Mouse (Mus musculus): ENCODE data around the gene Acss2.

The Acss2 gene

DNA sequence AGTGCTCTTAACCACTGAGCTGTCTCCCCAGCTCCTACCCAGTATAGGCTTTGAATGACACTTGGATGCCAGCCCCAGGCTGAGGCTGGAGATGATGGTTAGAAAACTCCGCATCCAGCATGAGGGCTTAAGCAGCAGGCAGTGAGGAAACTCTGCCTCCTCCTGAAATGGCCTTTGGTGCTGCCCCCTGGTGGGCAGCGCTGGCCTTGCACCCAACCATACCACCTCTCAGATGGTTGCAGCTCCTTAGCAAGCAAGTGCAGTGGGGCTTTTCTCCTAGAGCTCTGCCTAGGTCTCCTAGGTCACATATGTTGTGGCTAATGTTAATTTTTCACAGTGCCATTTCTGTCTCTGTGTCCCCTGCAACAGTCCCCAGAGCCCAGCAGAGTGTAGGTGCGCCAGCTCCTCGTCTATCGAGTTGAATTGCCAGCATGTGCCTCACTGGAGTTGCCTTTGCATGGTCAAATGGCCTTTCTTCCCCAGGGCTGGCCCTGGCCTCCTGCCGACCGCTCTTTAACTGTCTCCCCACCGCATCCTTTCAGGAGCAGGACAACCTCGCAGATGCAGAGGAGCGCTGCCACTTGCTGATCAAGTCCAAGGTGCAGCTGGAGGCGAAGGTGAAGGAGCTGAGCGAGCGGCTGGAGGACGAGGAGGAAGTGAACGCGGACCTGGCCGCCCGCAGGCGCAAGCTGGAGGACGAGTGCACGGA is 109.4 kb downstream of the Acss2 start:
- CTCF ChIA-PET = interaction anchor here (0.5 to 0.6 kb wide), 2 partner anchors 698 to 799 kb away, joined by 3 read pairs; no protein-coding TSS in a partner anchor

DNA sequence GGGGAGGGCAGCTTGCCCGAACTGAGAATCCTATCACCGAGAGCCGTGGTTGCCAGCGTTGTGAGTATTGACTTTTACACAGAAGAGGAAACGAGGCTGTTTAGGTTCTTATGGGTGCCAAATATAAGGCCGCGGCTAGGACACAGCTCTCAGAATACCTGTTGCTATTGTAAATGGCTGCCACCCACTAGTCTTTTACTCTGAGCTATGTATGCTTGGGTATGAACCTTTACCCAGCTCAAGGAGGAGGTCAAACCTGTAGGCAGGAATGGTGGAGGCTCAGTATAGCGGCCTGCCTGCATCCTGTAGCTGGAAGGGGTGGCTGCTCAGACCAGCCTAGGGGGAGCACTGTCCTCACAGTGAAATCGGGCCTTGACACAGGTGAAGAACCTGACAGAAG is 110.4 kb downstream of the Acss2 start:
- CTCF ChIA-PET = no interaction called here

DNA sequence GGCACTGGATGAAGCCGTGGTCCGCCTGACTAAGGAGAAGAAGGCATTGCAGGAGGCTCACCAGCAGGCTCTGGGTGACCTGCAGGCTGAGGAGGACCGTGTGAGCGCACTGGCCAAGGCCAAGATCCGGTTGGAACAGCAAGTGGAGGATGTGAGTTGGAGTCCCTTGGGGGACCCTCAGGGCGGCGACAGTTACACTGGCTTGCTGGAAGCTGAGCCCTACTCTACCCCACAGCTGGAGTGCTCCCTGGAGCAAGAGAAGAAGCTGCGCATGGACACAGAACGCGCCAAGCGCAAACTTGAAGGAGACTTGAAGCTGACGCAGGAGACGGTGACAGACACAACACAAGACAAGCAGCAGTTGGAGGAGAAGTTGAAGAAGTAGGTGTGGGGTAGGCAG is 110.8 kb downstream of the Acss2 start:
- CTCF ChIA-PET = no interaction called here

DNA sequence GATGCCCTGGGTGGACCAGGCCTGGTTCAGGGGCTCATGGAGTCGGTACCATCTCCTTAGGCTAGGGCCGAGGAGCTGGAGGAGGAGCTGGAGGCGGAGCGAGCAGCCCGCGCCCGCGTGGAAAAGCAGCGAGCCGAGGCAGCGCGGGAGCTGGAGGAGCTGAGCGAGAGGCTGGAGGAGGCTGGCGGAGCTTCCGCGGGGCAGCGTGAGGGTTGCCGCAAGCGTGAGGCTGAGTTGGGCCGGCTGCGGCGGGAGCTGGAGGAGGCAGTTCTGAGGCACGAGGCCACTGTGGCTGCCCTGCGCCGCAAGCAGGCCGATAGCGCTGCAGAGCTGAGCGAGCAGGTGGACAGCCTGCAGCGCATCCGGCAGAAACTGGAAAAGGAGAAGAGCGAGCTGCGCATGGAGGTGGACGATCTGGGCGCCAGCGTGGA is 111.5 kb downstream of the Acss2 start:
- CTCF ChIA-PET = no interaction called here

DNA sequence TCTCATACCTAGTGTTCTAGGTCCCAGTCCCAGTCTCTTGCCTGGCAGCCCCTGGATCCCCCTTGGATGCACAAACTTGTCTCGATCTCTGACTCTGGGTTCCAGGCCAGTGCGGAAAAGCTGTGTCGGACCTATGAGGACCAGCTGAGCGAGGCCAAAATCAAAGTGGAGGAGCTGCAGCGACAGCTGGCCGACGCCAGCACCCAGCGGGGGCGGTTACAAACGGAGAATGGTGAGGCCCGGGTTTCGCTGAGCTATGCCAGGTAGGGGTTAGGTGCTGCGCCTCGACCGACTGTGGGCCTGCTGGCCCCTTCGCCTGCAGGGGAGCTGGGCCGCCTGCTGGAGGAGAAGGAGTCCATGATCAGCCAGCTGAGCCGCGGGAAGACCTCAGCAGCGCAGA is 112.4 kb downstream of the Acss2 start:
- CTCF ChIA-PET = no interaction called here

DNA sequence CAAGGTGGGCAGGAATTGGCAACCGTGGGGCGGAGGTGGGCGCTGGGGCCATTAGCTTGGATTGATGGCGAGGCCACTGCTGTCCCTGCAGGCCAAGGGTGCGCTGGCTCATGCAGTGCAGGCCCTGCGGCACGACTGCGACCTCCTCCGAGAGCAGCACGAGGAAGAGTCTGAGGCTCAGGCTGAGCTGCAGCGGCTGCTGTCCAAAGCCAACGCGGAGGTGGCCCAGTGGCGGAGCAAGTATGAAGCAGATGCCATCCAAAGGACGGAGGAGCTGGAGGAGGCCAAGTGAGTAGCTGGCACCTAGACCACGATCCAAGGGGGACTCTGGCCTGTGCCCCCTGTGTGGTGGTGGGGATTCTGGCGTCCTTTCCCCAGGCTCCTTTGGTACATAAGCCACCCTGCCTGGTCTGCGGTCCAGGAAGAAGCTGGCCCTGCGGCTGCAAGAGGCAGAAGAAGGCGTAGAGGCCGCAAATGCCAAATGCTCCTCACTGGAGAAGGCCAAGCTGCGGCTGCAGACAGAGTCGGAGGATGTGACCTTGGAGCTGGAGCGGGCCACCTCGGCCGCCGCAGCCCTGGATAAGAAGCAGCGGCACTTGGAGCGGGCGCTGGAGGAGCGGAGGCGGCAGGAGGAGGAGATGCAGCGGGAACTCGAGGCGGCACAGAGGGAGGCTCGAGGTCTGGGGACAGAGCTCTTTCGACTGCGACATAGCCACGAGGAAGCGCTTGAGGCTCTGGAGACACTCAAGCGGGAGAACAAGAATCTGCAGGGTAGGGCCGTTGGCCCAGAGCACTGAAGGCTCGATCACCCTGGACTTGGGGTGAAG is 113.1 kb downstream of the Acss2 start:
- CTCF ChIA-PET = no interaction called here

DNA sequence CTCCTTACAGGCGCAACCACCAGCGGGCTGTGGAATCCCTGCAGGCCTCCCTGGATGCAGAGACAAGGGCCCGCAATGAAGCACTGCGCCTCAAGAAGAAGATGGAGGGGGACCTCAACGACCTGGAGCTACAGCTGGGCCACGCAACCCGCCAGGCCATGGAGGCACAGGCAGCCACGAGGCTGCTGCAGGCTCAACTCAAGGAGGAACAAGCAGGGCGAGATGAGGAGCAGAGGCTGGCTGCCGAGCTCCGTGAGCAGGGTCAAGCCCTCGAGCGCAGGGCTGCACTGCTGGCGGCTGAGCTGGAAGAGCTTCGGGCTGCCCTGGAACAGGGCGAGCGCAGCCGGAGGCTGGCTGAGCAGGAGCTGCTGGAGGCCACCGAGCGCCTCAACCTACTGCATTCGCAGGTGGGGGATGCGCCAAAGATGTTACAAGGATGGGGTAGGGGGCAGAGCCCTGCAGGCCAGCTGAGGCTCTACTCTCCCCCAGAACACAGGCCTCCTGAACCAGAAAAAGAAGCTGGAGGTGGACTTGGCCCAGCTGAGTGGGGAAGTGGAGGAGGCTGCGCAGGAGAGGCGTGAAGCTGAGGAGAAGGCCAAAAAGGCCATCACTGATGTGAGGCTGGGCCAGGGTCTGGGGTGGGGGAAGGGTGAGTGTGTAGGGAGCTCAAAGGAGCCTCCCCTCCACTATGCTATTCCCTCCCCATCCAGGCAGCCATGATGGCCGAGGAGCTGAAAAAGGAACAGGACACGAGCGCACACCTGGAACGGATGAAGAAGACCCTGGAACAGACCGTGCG is 114.6 kb downstream of the Acss2 start:
- CTCF ChIA-PET = interaction anchor here (0.6 kb wide), 1 partner anchor 133 kb away, joined by 3 read pairs; no protein-coding TSS in a partner anchor

DNA sequence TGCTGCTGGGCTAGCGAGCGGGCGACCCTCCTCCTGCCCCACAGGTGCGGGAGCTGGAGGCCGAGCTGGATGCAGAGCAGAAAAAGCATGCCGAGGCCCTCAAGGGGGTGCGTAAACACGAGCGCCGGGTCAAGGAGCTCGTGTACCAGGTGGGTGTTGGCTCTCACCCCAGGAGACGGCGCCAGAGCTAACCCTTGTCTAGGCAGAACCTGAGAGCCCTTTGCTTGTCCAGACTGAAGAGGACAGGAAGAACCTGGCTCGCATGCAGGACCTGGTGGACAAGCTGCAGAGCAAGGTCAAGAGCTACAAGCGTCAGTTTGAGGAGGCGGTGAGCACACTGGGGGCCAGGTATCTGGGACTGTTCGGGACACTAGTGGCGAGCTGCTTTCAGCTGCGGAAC is 115.4 kb downstream of the Acss2 start:
- CTCF ChIA-PET = no interaction called here

DNA sequence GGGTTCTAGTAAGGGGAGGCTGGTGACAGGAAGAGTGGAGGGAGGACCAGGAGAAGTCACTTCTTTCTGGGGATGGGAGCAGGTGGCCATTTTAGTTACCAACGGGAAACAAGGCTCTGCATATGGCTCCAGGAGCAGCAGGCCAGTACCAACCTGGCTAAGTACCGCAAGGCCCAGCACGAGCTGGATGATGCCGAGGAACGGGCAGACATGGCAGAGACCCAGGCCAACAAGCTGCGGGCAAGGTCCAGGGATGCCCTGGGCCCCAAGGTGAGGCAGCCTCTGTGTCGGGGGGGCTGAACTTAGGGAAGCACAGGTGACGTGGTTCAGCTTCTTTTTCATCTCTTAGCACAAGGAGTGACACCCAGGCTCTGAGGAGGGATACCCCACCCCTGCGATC is 116.0 kb downstream of the Acss2 start:
- CTCF ChIA-PET = interaction anchor here (0.7 kb wide), 1 partner anchor 120 kb away, joined by 3 read pairs; no protein-coding TSS in a partner anchor

DNA sequence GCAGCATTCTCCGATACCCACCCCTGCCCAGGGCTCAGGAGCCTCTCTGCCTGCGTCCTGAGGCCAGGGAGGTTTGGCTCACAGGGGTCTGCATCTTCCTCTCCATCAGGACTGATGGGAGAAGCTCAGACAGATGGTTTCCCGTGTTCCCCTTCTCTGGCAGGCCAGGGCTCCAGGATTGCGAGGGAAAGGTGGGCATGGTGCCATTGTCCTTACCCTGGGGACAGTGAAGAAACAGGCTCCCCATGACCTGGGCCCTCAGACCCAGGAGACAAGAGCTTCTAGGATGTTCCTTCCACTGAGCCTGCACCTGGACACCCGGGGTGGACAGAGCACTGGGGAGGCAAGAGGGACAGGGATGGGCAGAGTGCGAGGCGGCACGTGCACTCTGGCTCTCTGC is 116.8 kb downstream of the Acss2 start:
- CTCF ChIA-PET = interaction anchor here (0.7 kb wide), 1 partner anchor 121 kb away, joined by 3 read pairs; no protein-coding TSS in a partner anchor

Data from spleen, embryonic (tissue).